In genomic region chr6:113695766-113696355, GRCm38 (mm10) we compare ENCODE assay signal across 8 mouse cellular contexts. TPM values are rescaled to one million over a fixed set of nuclear protein-coding genes. Genes with fewer than 3 reads are reported as not detected.
DNase-seq lines count a peak whose midpoint lies in the region; ATAC-seq and TF ChIP-seq lines count a peak whose summit lies in the region.

No protein-coding gene starts in this region.

- WGBS in heart, embryonic 10.5 days, result 37% methylated on average over 4 of the region's 4 CpGs
- 81% methylated on average over 4 of the region's 4 CpGs for WGBS in forebrain, embryonic 16.5 days
- 38% methylated on average over 4 of the region's 4 CpGs for WGBS in liver, embryonic 14.5 days (ENCODE audit: insufficient replicate concordance)

- intact Hi-C loops in heart, postnatal 25 days (cut with DNase I), result loop anchor here (10.0 kb wide), 1 partner anchor 211 kb away; the partner anchor contains the start of gene Creld1

- TF ChIP-seq EP300 in liver, embryonic 14.5 days (IDR thresholded peaks at IDR 0.05; ENCODE audit: low read depth), result no peak

- DNase-seq in heart, embryonic 10.5 days (ENCODE audit: low spot score), result no peak
- DNase-seq in heart, postnatal 25 days (ENCODE audit: low spot score), result no peak
- peak; percentile 66 for DNase-seq in ES-CJ7 (ENCODE audit: low read depth, low spot score)
- DNase-seq in liver, embryonic 14.5 days (ENCODE audit: low read depth in 3 of 3, low spot score in 3 of 3), result no peak
- DNase-seq in right cerebral cortex, postnatal 25 days, result no peak
- DNase-seq in cerebellum, adult 11 months, result no peak
- DNase-seq in layer of hippocampus, postnatal 25 days (ENCODE audit: extremely low spot score in 1 of 2, low spot score in 1 of 2), result no peak

- H3K27ac ChIP-seq in heart, embryonic 10.5 days, result peak overlapping the region; percentile 95
- H3K27ac ChIP-seq in forebrain, embryonic 16.5 days (ENCODE audit: low read length), result peak overlapping the region; percentile 70
- peak overlapping the region; percentile 75 for H3K27ac ChIP-seq in liver, embryonic 14.5 days

- H3K4me3 ChIP-seq in heart, embryonic 10.5 days, result peak overlapping the region; percentile 95
- H3K4me3 ChIP-seq in forebrain, embryonic 16.5 days (replicated peaks; ENCODE audit: low read length), result peak overlapping the region; percentile 88
- peak overlapping the region in 1 of 2 experiments; percentile 44; a peak in 2 of 4 replicates for H3K4me3 ChIP-seq in liver, embryonic 14.5 days (ENCODE audit: insufficient read depth in 1 of 2, low read depth in 2 of 2, low read length in 2 of 2)

- peaks cover 24% of the 10 kb centered on the region for H3K36me3 ChIP-seq in heart, embryonic 10.5 days
- H3K36me3 ChIP-seq in forebrain, embryonic 16.5 days (ENCODE audit: control insufficient read depth, insufficient read depth), result no peaks in the 10 kb centered on the region
- peaks cover 35% of the 10 kb centered on the region for H3K36me3 ChIP-seq in liver, embryonic 14.5 days (replicated peaks; ENCODE audit: control insufficient read depth, insufficient read depth, low read depth)

- TF ChIP-seq CTCF in liver, embryonic 14.5 days (IDR thresholded peaks at IDR 0.05; ENCODE audit: low read depth), result no peak

- H3K4me1 ChIP-seq in heart, embryonic 10.5 days, result peaks cover 60% of the 10 kb centered on the region
- H3K4me1 ChIP-seq in forebrain, embryonic 16.5 days (replicated peaks; ENCODE audit: control insufficient read depth, insufficient read depth, low read length), result peaks cover 22% of the 10 kb centered on the region
- H3K4me1 ChIP-seq in liver, embryonic 14.5 days (replicated peaks; ENCODE audit: control insufficient read depth in 2 of 2, insufficient read depth in 2 of 2, low read length in 1 of 2), result peaks cover 47 to 58% of the 10 kb centered on the region in 2 experiments

- H3K4me2 ChIP-seq in forebrain, embryonic 16.5 days (ENCODE audit: low read length), result peak overlapping the region; percentile 71
- peak overlapping the region; percentile 70 for H3K4me2 ChIP-seq in liver, embryonic 14.5 days (ENCODE audit: low read depth)

- no peaks in the 10 kb centered on the region for H3K27me3 ChIP-seq in heart, embryonic 10.5 days (ENCODE audit: insufficient read depth, poor library complexity, severe bottlenecking)
- no peaks in the 10 kb centered on the region for H3K27me3 ChIP-seq in forebrain, embryonic 16.5 days (replicated peaks; ENCODE audit: control insufficient read depth, insufficient read depth, low read length)
- no peaks in the 10 kb centered on the region for H3K27me3 ChIP-seq in liver, embryonic 14.5 days (ENCODE audit: control insufficient read depth, insufficient read depth, low read length)

- ATAC-seq in forebrain, embryonic 16.5 days, result no peak
- ATAC-seq in liver, embryonic 14.5 days (ENCODE audit: insufficient read depth), result no peak

- H3K9me3 ChIP-seq in heart, embryonic 10.5 days, result no peaks in the 10 kb centered on the region
- H3K9me3 ChIP-seq in forebrain, embryonic 16.5 days (ENCODE audit: control insufficient read depth, low read length), result no peaks in the 10 kb centered on the region
- H3K9me3 ChIP-seq in liver, embryonic 14.5 days (ENCODE audit: control insufficient read depth, low read length), result no peaks in the 10 kb centered on the region

- peak overlapping the region; percentile 16; the same call in 1 of the 2 replicates for H3K9ac ChIP-seq in forebrain, embryonic 16.5 days (replicated peaks; ENCODE audit: low read depth, low read length)
- peak overlapping the region; percentile 56 for H3K9ac ChIP-seq in liver, embryonic 14.5 days (replicated peaks)

RNA-seq across cellular contexts. Expression of gene Tatdn2, which starts 1.0 kb away (rescaled TPM):
- polyA plus RNA-seq in heart, embryonic 10.5 days (2016; fragmentation: Nextera tagmentation; extraction: Ambion mirVana), result 0.70 and 0.84 TPM in 2 replicates
- 10 to 100 TPM; 55.3 to 57.1 TPM for total RNA-seq in heart, postnatal 25 days (2021)
- 1.1 and 1.6 TPM in 2 replicates for polyA plus RNA-seq in forebrain, embryonic 16.5 days (2015; fragmentation: Nextera tagmentation; extraction: Ambion mirVana)
- 10.6 and 15.4 TPM in 2 replicates for polyA plus RNA-seq in liver, embryonic 14.5 days (2012; rRNA removed)
- 1.0 and 1.3 TPM in 2 replicates for polyA plus RNA-seq in liver, embryonic 14.5 days (2014; fragmentation: Nextera tagmentation; extraction: Ambion mirVana)
- 10 to 100 TPM; 56.2 to 59.4 TPM for total RNA-seq in layer of hippocampus, postnatal 25 days (2021)

RNA-seq across cellular contexts. Expression of gene Ghrl, which starts 23.8 kb away (rescaled TPM):
- polyA plus RNA-seq in heart, embryonic 10.5 days (2016; fragmentation: Nextera tagmentation; extraction: Ambion mirVana), result 1.5 TPM in 1 of 2 replicates, not detected in the other
- not detected for total RNA-seq in heart, postnatal 25 days (2021)
- 0.49 TPM in 1 of 2 replicates, not detected in the other for polyA plus RNA-seq in forebrain, embryonic 16.5 days (2015; fragmentation: Nextera tagmentation; extraction: Ambion mirVana)
- 0.11 and 0.18 TPM in 2 replicates for polyA plus RNA-seq in liver, embryonic 14.5 days (2012; rRNA removed)
- polyA plus RNA-seq in liver, embryonic 14.5 days (2014; fragmentation: Nextera tagmentation; extraction: Ambion mirVana), result 0.29 TPM in 1 of 2 replicates, not detected in the other
- under 1 TPM in 1 of 2 experiments, not detected in 1; 0.57 TPM for total RNA-seq in layer of hippocampus, postnatal 25 days (2021)

RNA-seq across cellular contexts. Expression of gene Sec13, which starts 44.7 kb away (rescaled TPM):
- polyA plus RNA-seq in heart, embryonic 10.5 days (2016; fragmentation: Nextera tagmentation; extraction: Ambion mirVana), result 288 and 313 TPM in 2 replicates
- total RNA-seq in heart, postnatal 25 days (2021), result 10 to 100 TPM; 68.0 to 75.5 TPM
- polyA plus RNA-seq in forebrain, embryonic 16.5 days (2015; fragmentation: Nextera tagmentation; extraction: Ambion mirVana), result 231 and 237 TPM in 2 replicates
- polyA plus RNA-seq in liver, embryonic 14.5 days (2012; rRNA removed), result 75.5 and 93.7 TPM in 2 replicates
- polyA plus RNA-seq in liver, embryonic 14.5 days (2014; fragmentation: Nextera tagmentation; extraction: Ambion mirVana), result 114 and 118 TPM in 2 replicates
- 10 to 100 TPM; 73.9 to 78.5 TPM for total RNA-seq in layer of hippocampus, postnatal 25 days (2021)

RNA-seq across cellular contexts. Expression of gene Irak2, which starts 57.6 kb away (rescaled TPM):
- 12.5 TPM in 2 replicates for polyA plus RNA-seq in heart, embryonic 10.5 days (2016; fragmentation: Nextera tagmentation; extraction: Ambion mirVana)
- 10 to 100 TPM in 1 of 2 experiments, 1 to 10 TPM in 1; 9.7 to 10.6 TPM for total RNA-seq in heart, postnatal 25 days (2021)
- polyA plus RNA-seq in forebrain, embryonic 16.5 days (2015; fragmentation: Nextera tagmentation; extraction: Ambion mirVana), result 1.4 and 1.5 TPM in 2 replicates
- polyA plus RNA-seq in liver, embryonic 14.5 days (2012; rRNA removed), result 19.1 and 27.0 TPM in 2 replicates
- polyA plus RNA-seq in liver, embryonic 14.5 days (2014; fragmentation: Nextera tagmentation; extraction: Ambion mirVana), result 4.9 and 7.0 TPM in 2 replicates
- total RNA-seq in layer of hippocampus, postnatal 25 days (2021), result 10 to 100 TPM; 16.9 to 21.9 TPM
